Mouse (Mus musculus): ENCODE measurements around the gene Hist1h2ab. TPM values are rescaled to one million over a fixed set of nuclear protein-coding genes. Genes with fewer than 3 reads are reported as not detected.

The Hist1h2ab gene
- total and polyA plus RNA-seq, 3 experiments = 8.0 to 2,219 TPM; not detected in 1

GRCm38 (mm10) chr13:23708654-23709053 is 42.3 kb upstream of the Hist1h2ab start:
- Histone ChIP-seq H3K9me3 (replicated peaks; ENCODE audit: insufficient read depth, low read length) (no peaks in the 10 kb centered on the region), H3K4me1 (ENCODE audit: control insufficient read depth in 1 of 2, insufficient read depth in 2 of 2, low read length in 2 of 2) (peaks cover 0 to 14% of the 10 kb centered on the region in 2 experiments), H3K27ac (ENCODE audit: control insufficient read depth, low read depth, low read length) (no peak overlapping the region), H3K27me3 (ENCODE audit: control insufficient read depth in 1 of 2, insufficient read depth in 2 of 2, low read length in 2 of 2) (no peaks in the 10 kb centered on the region), H3K9ac (ENCODE audit: control insufficient read depth, low read depth, low read length, poor library complexity, severe bottlenecking) (no peak overlapping the region), H3K79me2 (ENCODE audit: control insufficient read depth, insufficient read depth, low read length, poor library complexity) (no peaks in the 10 kb centered on the region), H3K36me3 (ENCODE audit: control insufficient read depth in 1 of 2, insufficient read depth in 2 of 2, low read length in 2 of 2) (peaks cover 0 to 12% of the 10 kb centered on the region in 2 experiments; a peak in 2 of 4 replicates), H3K4me3 (ENCODE audit: control insufficient read depth in 1 of 2, insufficient read depth in 1 of 2, low read depth in 2 of 2, low read length in 2 of 2) (no peak overlapping the region)
- TF ChIP-seq ZKSCAN1 (IDR thresholded peaks at IDR 0.05; ENCODE audit: low read depth, low read length) = no peak
- no peak for TF ChIP-seq E2F4 (IDR thresholded peaks at IDR 0.05; ENCODE audit: borderline replicate concordance, low read depth, low read length)
- TF ChIP-seq POLR2A (IDR thresholded peaks at IDR 0.05; ENCODE audit: control insufficient read depth in 1 of 2, insufficient read depth in 1 of 2, low read depth in 1 of 2, low read length in 2 of 2, poor library complexity in 1 of 2) = no peak
- TF ChIP-seq HCFC1 (IDR thresholded peaks at IDR 0.05; ENCODE audit: low read depth, low read length) = no peak
- TF ChIP-seq RAD21 (IDR thresholded peaks at IDR 0.05; ENCODE audit: low read depth, low read length) = no peak
- no peak for TF ChIP-seq MYB (IDR thresholded peaks at IDR 0.05; ENCODE audit: low read depth, low read length)
- no peak for TF ChIP-seq MYC (IDR thresholded peaks at IDR 0.05; ENCODE audit: low read depth, low read length)
- TF ChIP-seq USF2 (IDR thresholded peaks at IDR 0.05; ENCODE audit: borderline replicate concordance in 1 of 2, insufficient read depth in 1 of 2, low read depth in 1 of 2, low read length in 2 of 2) = no peak
- no peak for TF ChIP-seq GABPA (IDR thresholded peaks at IDR 0.05; ENCODE audit: low read depth, low read length)
- TF ChIP-seq EP300 (IDR thresholded peaks at IDR 0.05; ENCODE audit: low read depth in 1 of 2, low read length in 2 of 2) = no peak
- no peak for TF ChIP-seq POLR2AphosphoS2 (IDR thresholded peaks at IDR 0.05; ENCODE audit: low read length)
- no peak for TF ChIP-seq MAFK (IDR thresholded peaks at IDR 0.05; ENCODE audit: borderline replicate concordance, low read depth, low read length)
- no peak for TF ChIP-seq NRF1 (IDR thresholded peaks at IDR 0.05; ENCODE audit: insufficient read depth, low read depth, low read length, poor library complexity, severe bottlenecking)
- no peak for TF ChIP-seq GATA1 (IDR thresholded peaks at IDR 0.05; ENCODE audit: low read depth, low read length)
- TF ChIP-seq CTCF (IDR thresholded peaks at IDR 0.05 in 2 of 3, conservative IDR thresholded peaks at IDR 0.05 in 1 of 3; ENCODE audit: control insufficient read depth in 1 of 3, insufficient read depth in 1 of 3, low read depth in 2 of 3, low read length in 3 of 3, poor library complexity in 1 of 3, severe bottlenecking in 1 of 3) = no peak
- TF ChIP-seq ZC3H11A (IDR thresholded peaks at IDR 0.05; ENCODE audit: low read depth, low read length) = no peak
- no peak for DNase-seq (ENCODE audit: low read depth, low spot score)

GRCm38 (mm10) chr13:23709714-23710373 is 41.1 kb upstream of the Hist1h2ab start:
- no peak overlapping the region for H3K27ac ChIP-seq (ENCODE audit: control insufficient read depth, low read depth, low read length)
- no peak overlapping the region for H3K4me3 ChIP-seq (ENCODE audit: control insufficient read depth in 1 of 2, insufficient read depth in 1 of 2, low read depth in 2 of 2, low read length in 2 of 2)
- peaks cover 2 to 16% of the 10 kb centered on the region in 2 experiments for H3K4me1 ChIP-seq (ENCODE audit: control insufficient read depth in 1 of 2, insufficient read depth in 2 of 2, low read length in 2 of 2)
- TF ChIP-seq NRF1 (IDR thresholded peaks at IDR 0.05; ENCODE audit: insufficient read depth, low read depth, low read length, poor library complexity, severe bottlenecking) (no peak), SIN3A (IDR thresholded peaks at IDR 0.05; ENCODE audit: low read length) (no peak), ETS1 (IDR thresholded peaks at IDR 0.05; ENCODE audit: low read depth, low read length) (no peak), RCOR1 (IDR thresholded peaks at IDR 0.05; ENCODE audit: low read depth, low read length) (no peak), POLR2AphosphoS5 (IDR thresholded peaks at IDR 0.05; ENCODE audit: borderline replicate concordance, low read depth, low read length) (no peak), ELF1 (IDR thresholded peaks at IDR 0.05; ENCODE audit: low read depth, low read length) (no peak), EP300 (IDR thresholded peaks at IDR 0.05; ENCODE audit: low read depth in 1 of 2, low read length in 2 of 2) (no peak), BHLHE40 (IDR thresholded peaks at IDR 0.05; ENCODE audit: borderline replicate concordance, low read depth, low read length) (no peak), TBP (IDR thresholded peaks at IDR 0.05; ENCODE audit: low read depth, low read length) (no peak), E2F4 (IDR thresholded peaks at IDR 0.05; ENCODE audit: borderline replicate concordance, low read depth, low read length) (no peak), ZNF384 (IDR thresholded peaks at IDR 0.05; ENCODE audit: low read depth, low read length) (no peak), CHD1 (IDR thresholded peaks at IDR 0.05; ENCODE audit: low read depth, low read length) (no peak), ZKSCAN1 (IDR thresholded peaks at IDR 0.05; ENCODE audit: low read depth, low read length) (no peak), HCFC1 (IDR thresholded peaks at IDR 0.05; ENCODE audit: low read depth, low read length) (no peak), RAD21 (IDR thresholded peaks at IDR 0.05; ENCODE audit: low read depth, low read length) (no peak), GATA1 (IDR thresholded peaks at IDR 0.05; ENCODE audit: low read depth, low read length) (no peak), ZC3H11A (IDR thresholded peaks at IDR 0.05; ENCODE audit: low read depth, low read length) (no peak)
- no peak overlapping the region for H3K9ac ChIP-seq (ENCODE audit: control insufficient read depth, low read depth, low read length, poor library complexity, severe bottlenecking)
- no peaks in the 10 kb centered on the region for H3K9me3 ChIP-seq (replicated peaks; ENCODE audit: insufficient read depth, low read length)
- no peak for DNase-seq (ENCODE audit: low read depth, low spot score)
- no peaks in the 10 kb centered on the region for H3K79me2 ChIP-seq (ENCODE audit: control insufficient read depth, insufficient read depth, low read length, poor library complexity)
- H3K27me3 ChIP-seq (ENCODE audit: control insufficient read depth in 1 of 2, insufficient read depth in 2 of 2, low read length in 2 of 2) = no peaks in the 10 kb centered on the region
- peaks cover 0 to 13% of the 10 kb centered on the region in 2 experiments; a peak in 2 of 4 replicates for H3K36me3 ChIP-seq (ENCODE audit: control insufficient read depth in 1 of 2, insufficient read depth in 2 of 2, low read length in 2 of 2)

Measured in MEL (cell line).